Mouse (Mus musculus) hindbrain, postnatal 0 days (tissue): ENCODE measurements around the gene Serinc5. TPM values are rescaled to one million over a fixed set of nuclear protein-coding genes. Genes with fewer than 3 reads are reported as not detected.

ENCODE experiments used
- ATAC-seq: fragments of 200-750 bp; cut with Nextera tagmentation; 2 replicates; pipeline ENCODE4 v1.8.0; 2017; ENCODE audit warnings: mild to moderate bottlenecking, moderate TSS enrichment, moderate library complexity
- DNase-seq: peaks from one replicate; pipeline ENCODE4 v3.0.0-alpha.2; 2015; ENCODE audit warnings: low spot score
- H3K27ac ChIP-seq: fragments of 300-500 bp; sonication (generic); 2 replicates; pipeline ENCODE4 v1.5.1; 2014; ENCODE audit warnings: mild to moderate bottlenecking
- H3K27me3 ChIP-seq: fragments of 300-500 bp; sonication (generic); 2 replicates; pipeline ENCODE4 v1.6.1; 2014; ENCODE audit warnings: low read length, mixed read lengths; ENCODE audit not compliant: insufficient read depth
- H3K36me3 ChIP-seq: fragments of 300-500 bp; sonication (generic); 2 replicates; pipeline ENCODE4 v1.6.1; 2014; ENCODE audit warnings: low read length, mixed read lengths; ENCODE audit not compliant: insufficient read depth
- H3K4me1 ChIP-seq: fragments of 300-500 bp; sonication (generic); 2 replicates; pipeline ENCODE4 v1.6.1; 2014; ENCODE audit warnings: antibody characterized with exemption, low read length, mixed read lengths; ENCODE audit not compliant: insufficient read depth
- H3K4me2 ChIP-seq: fragments of 300-500 bp; sonication (generic); 2 replicates; pipeline ENCODE4 v1.6.1; 2014; ENCODE audit warnings: low read depth, mild to moderate bottlenecking, low read length, moderate library complexity, mixed read lengths
- H3K4me3 ChIP-seq: fragments of 300-500 bp; sonication (generic); 2 replicates; pipeline ENCODE4 v1.5.1; 2014; ENCODE audit warnings: low read length
- H3K9ac ChIP-seq: fragments of 300-500 bp; sonication (generic); replicated peaks from 2 replicates; pipeline ENCODE4 v1.6.1; 2014; ENCODE audit warnings: mild to moderate bottlenecking, low read length, moderate library complexity, mixed read lengths
- H3K9me3 ChIP-seq: fragments of 300-500 bp; sonication (generic); 2 replicates; pipeline ENCODE4 v1.6.1; 2016; ENCODE audit warnings: low read length, mixed read lengths
- CTCF ChIP-seq: IDR thresholded peaks from 2 replicates; pipeline ENCODE4 v1.5.1; 2016; ENCODE audit warnings: antibody characterized with exemption, control low read depth, low read depth
- WGBS: fragments of 180-500 bp; shearing (Covaris S2); extraction: QIAGEN DNeasy Blood & Tissue Kit; methylation state at CpG from one replicate; pipeline ENCODE4 v1.1.7; 2014; 5-methylcytosine and 5-hydroxymethylcytosine counted together
- polyA plus RNA-seq: library from polyadenylated mRNA; unstranded; fragments of >200 nt; fragmentation: Nextera tagmentation; extraction: Ambion mirVana; gene quantifications from 2 replicates; pipeline ENCODE4 v1.2.1, GENCODE M21; 2015
- total RNA-seq: library from RNA; depleted of rRNA; stranded (reverse); fragments of >200 nt; gene quantifications from 2 replicates; pipeline ENCODE4 v1.2.3, GENCODE M21; 2014

The Serinc5 gene
- total and polyA plus RNA-seq, 2 experiments from 2014 or later, result 14.8 to 52.5 TPM

- no peaks in the 10 kb centered on the region for H3K9me3 ChIP-seq
- no peak overlapping the region for H3K4me2 ChIP-seq
- H3K36me3 ChIP-seq, result no peaks in the 10 kb centered on the region
- no peak for ATAC-seq
- H3K9ac ChIP-seq, result no peak overlapping the region
- no peaks in the 10 kb centered on the region for H3K27me3 ChIP-seq
- no peak overlapping the region for H3K4me3 ChIP-seq
- no peak for TF ChIP-seq CTCF
- no peak for DNase-seq
- no peak overlapping the region for H3K27ac ChIP-seq
- 84% methylated on average over 5 of the region's 5 CpGs for WGBS
- no peaks in the 10 kb centered on the region for H3K4me1 ChIP-seq
These were observed 132.4 kb downstream of the Serinc5 start for GRCm38 (mm10) chr13:92743337-92743736.

- DNase-seq (peak; percentile 90), ATAC-seq (peak; percentile 70)
- Histone ChIP-seq H3K27me3 (no peaks in the 10 kb centered on the region), H3K4me3 (no peak overlapping the region), H3K36me3 (no peaks in the 10 kb centered on the region), H3K4me2 (peak overlapping the region; percentile 22; the same call in 1 of the 2 replicates), H3K9ac (no peak overlapping the region), H3K9me3 (no peaks in the 10 kb centered on the region), H3K4me1 (no peaks in the 10 kb centered on the region), H3K27ac (peak overlapping the region; percentile 63; the same call in 1 of the 2 replicates)
- TF ChIP-seq CTCF, result peak; percentile 94
- 12% methylated on average over 7 of the region's 7 CpGs for WGBS
These were observed 140.2 kb downstream of the Serinc5 start for GRCm38 (mm10) chr13:92750976-92751518.

GRCm38 (mm10) chr13:92751726-92752565 is 141.1 kb downstream of the Serinc5 start:
- no peak overlapping the region for H3K4me3 ChIP-seq
- TF ChIP-seq CTCF, result peak; percentile 96
- H3K4me2 ChIP-seq, result no peak overlapping the region; the same call in 1 of the 2 replicates
- WGBS, result 46% methylated on average over 21 of the region's 21 CpGs
- H3K27me3 ChIP-seq, result no peaks in the 10 kb centered on the region
- no peaks in the 10 kb centered on the region for H3K4me1 ChIP-seq
- H3K36me3 ChIP-seq, result no peaks in the 10 kb centered on the region
- no peaks in the 10 kb centered on the region for H3K9me3 ChIP-seq
- DNase-seq (peak; percentile 98), ATAC-seq (peak; percentile 85)
- H3K27ac ChIP-seq, result peak overlapping the region; percentile 63; the same call in 1 of the 2 replicates
- no peak overlapping the region for H3K9ac ChIP-seq

GRCm38 (mm10) chr13:92753676-92754075 is 142.8 kb downstream of the Serinc5 start:
- Histone ChIP-seq H3K27ac (no peak overlapping the region), H3K4me1 (no peaks in the 10 kb centered on the region), H3K9me3 (no peaks in the 10 kb centered on the region), H3K9ac (no peak overlapping the region), H3K36me3 (no peaks in the 10 kb centered on the region), H3K4me3 (no peak overlapping the region), H3K27me3 (no peaks in the 10 kb centered on the region), H3K4me2 (no peak overlapping the region)
- ATAC-seq (no peak), DNase-seq (no peak)
- 91% methylated on average over 8 of the region's 8 CpGs for WGBS
- TF ChIP-seq CTCF, result no peak

GRCm38 (mm10) chr13:92755036-92755435 is 144.1 kb downstream of the Serinc5 start:
- no peak for TF ChIP-seq CTCF
- no peaks in the 10 kb centered on the region for H3K27me3 ChIP-seq
- no peaks in the 10 kb centered on the region for H3K36me3 ChIP-seq
- no peak overlapping the region for H3K4me2 ChIP-seq
- DNase-seq (no peak), ATAC-seq (peak; percentile 30; the same call in 1 of the 2 replicates)
- no peak overlapping the region for H3K4me3 ChIP-seq
- no peak overlapping the region for H3K9ac ChIP-seq
- WGBS, result 40% methylated on average over 7 of the region's 7 CpGs
- H3K4me1 ChIP-seq, result no peaks in the 10 kb centered on the region
- H3K27ac ChIP-seq, result no peak overlapping the region
- no peaks in the 10 kb centered on the region for H3K9me3 ChIP-seq

GRCm38 (mm10) chr13:92757972-92758585 is 147.2 kb downstream of the Serinc5 start:
- no peak overlapping the region for H3K4me3 ChIP-seq

More at GRCm38 (mm10) chr13:92757972-92758585, 147.2 kb downstream of the Serinc5 start:
- no peaks in the 10 kb centered on the region for H3K9me3 ChIP-seq
- no peaks in the 10 kb centered on the region for H3K36me3 ChIP-seq
- ATAC-seq (no peak), DNase-seq (no peak)
- WGBS, result 92% methylated on average over 12 of the region's 12 CpGs
- no peaks in the 10 kb centered on the region for H3K4me1 ChIP-seq
- no peak for TF ChIP-seq CTCF
- H3K4me2 ChIP-seq, result no peak overlapping the region
- H3K27ac ChIP-seq, result no peak overlapping the region
- no peak overlapping the region for H3K9ac ChIP-seq
- no peaks in the 10 kb centered on the region for H3K27me3 ChIP-seq
